26 mouse cellular contexts compared by ENCODE assay signal in the genomic region with DNA sequence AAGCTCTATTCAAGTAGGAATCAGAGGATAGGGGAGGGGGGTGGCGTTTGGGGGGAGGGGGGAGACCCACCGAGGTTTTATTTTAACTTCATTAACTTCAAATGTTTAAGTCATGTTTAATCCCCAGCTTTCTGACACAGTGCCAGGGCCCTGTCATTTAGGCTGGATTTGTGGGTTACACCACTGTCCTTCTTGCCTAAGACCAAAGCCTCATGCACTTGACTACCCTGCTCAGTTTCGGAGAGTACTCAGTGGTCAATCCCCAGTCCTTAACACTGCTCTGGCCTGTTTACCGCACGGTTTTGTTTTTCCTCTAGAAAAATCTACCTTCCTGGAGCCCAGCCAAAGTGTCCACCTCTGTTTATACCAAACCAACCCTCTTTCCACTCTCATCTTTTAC.
DNase-seq lines count a peak whose midpoint lies in the region; ATAC-seq and TF ChIP-seq lines count a peak whose summit lies in the region.
"Had no signal": no experiment of that assay in that cellular context is flagged by ENCODE, and none has a peak within 500 bp of the region (broad histone marks: within the 10 kb centered on the region; RNA-seq: fewer than 3 reads in every experiment).

No protein-coding gene starts in this region.

- TF ChIP-seq POLR2A in kidney, adult 2 months (IDR thresholded peaks at IDR 0.05; ENCODE audit: low read depth, low read length), result no peak

- H3K27ac ChIP-seq in kidney, adult 2 months (ENCODE audit: insufficient read depth, low read depth, low read length), result peak overlapping the region; percentile 16; the same call in 1 of the 2 replicates
- no peak overlapping the region for H3K27ac ChIP-seq in kidney, embryonic 15.5 days
- 0 out of 2 replicates have a peak overlapping the region, but pooled peaks have one; percentile 11 for H3K27ac ChIP-seq in liver, postnatal 0 days (ENCODE audit: low read depth)
- H3K27ac ChIP-seq: forebrain, embryonic 12.5 days; heart, embryonic 10.5 days; hindbrain, embryonic 14.5 days; layer of hippocampus, adult 2 months; macrophage; midbrain, embryonic 13.5 days; neural tube, embryonic 13.5 days had no signal

- H3K4me2 ChIP-seq in kidney, embryonic 15.5 days, result no peak overlapping the region
- H3K4me2 ChIP-seq in liver, postnatal 0 days (ENCODE audit: low read depth, low read length), result peak overlapping the region; percentile 16; the same call in 1 of the 2 replicates
- H3K4me2 ChIP-seq: forebrain, embryonic 12.5 days; hindbrain, embryonic 14.5 days; midbrain, embryonic 13.5 days; neural tube, embryonic 13.5 days had no signal

- H3K9me3 ChIP-seq in kidney, embryonic 15.5 days (replicated peaks), result no peaks in the 10 kb centered on the region
- no peaks in the 10 kb centered on the region for H3K9me3 ChIP-seq in liver, postnatal 0 days (ENCODE audit: low read length)
- H3K9me3 ChIP-seq: forebrain, embryonic 12.5 days; heart, embryonic 10.5 days; liver, embryonic 15.5 days; midbrain, embryonic 13.5 days; neural tube, embryonic 13.5 days had no signal

- no peaks in the 10 kb centered on the region for H3K27me3 ChIP-seq in kidney, adult 2 months (replicated peaks; ENCODE audit: control insufficient read depth, insufficient read depth, low read length)
- no peaks in the 10 kb centered on the region for H3K27me3 ChIP-seq in kidney, embryonic 15.5 days
- H3K27me3 ChIP-seq in liver, postnatal 0 days (ENCODE audit: insufficient read depth, low read length), result no peaks in the 10 kb centered on the region
- H3K27me3 ChIP-seq: forebrain, embryonic 12.5 days; liver, embryonic 15.5 days; midbrain, embryonic 13.5 days; neural tube, embryonic 13.5 days had no signal

- no peak for TF ChIP-seq EP300 in liver, postnatal 0 days (IDR thresholded peaks at IDR 0.05; ENCODE audit: low read depth)

- no peak for ATAC-seq in kidney, embryonic 15.5 days (replicated peaks; ENCODE audit: low FRiP score)
- no peak for ATAC-seq in liver, postnatal 0 days
- ATAC-seq: CD4-positive, CD25-positive, alpha-beta regulatory T cell, adult 4 months; intestine, postnatal 0 days; midbrain, embryonic 13.5 days had no signal

- TF ChIP-seq CTCF in kidney, adult 2 months (conservative IDR thresholded peaks at IDR 0.05; ENCODE audit: insufficient read depth, insufficient read length, low read depth, low read length), result no peak
- TF ChIP-seq CTCF in liver, postnatal 0 days (IDR thresholded peaks at IDR 0.05; ENCODE audit: low read depth), result no peak

- no peaks in the 10 kb centered on the region for H3K4me1 ChIP-seq in kidney, adult 2 months (ENCODE audit: control insufficient read depth, insufficient read depth, low read length)
- peaks cover 13% of the 10 kb centered on the region for H3K4me1 ChIP-seq in kidney, embryonic 15.5 days
- H3K4me1 ChIP-seq in liver, postnatal 0 days (ENCODE audit: insufficient read depth), result peaks cover 25% of the 10 kb centered on the region; the same call in 1 of the 2 replicates

- no peak overlapping the region for H3K9ac ChIP-seq in kidney, embryonic 15.5 days
- no peak overlapping the region for H3K9ac ChIP-seq in liver, postnatal 0 days (replicated peaks)
- H3K9ac ChIP-seq: forebrain, embryonic 12.5 days; hindbrain, embryonic 14.5 days; liver, embryonic 15.5 days; midbrain, embryonic 13.5 days; neural tube, embryonic 13.5 days had no signal

- no peaks in the 10 kb centered on the region for H3K36me3 ChIP-seq in kidney, adult 2 months (ENCODE audit: control insufficient read depth, insufficient read depth, low read length)
- no peaks in the 10 kb centered on the region for H3K36me3 ChIP-seq in kidney, embryonic 15.5 days
- peaks cover 13% of the 10 kb centered on the region for H3K36me3 ChIP-seq in liver, postnatal 0 days (replicated peaks; ENCODE audit: insufficient read depth, low read length)
- H3K36me3 ChIP-seq: midbrain, embryonic 13.5 days; neural tube, embryonic 13.5 days had no signal

- no peak for DNase-seq in kidney, adult 2 months
- DNase-seq in liver, postnatal 0 days, result no peak
- DNase-seq in liver (no peak), 416B (ENCODE audit: low read depth) (peak; percentile 63)
- peak; percentile 23 for DNase-seq in gonadal fat pad, adult 2 months (ENCODE audit: low read depth)
- no peak for DNase-seq in layer of hippocampus, postnatal 10 days (ENCODE audit: low spot score in 2 of 2)
- DNase-seq: cerebellum, adult 2 months; cerebellum, postnatal 14 days; gastrocnemius, postnatal 10 days; heart, adult 11 months; heart, postnatal 4 days; left cerebral cortex, postnatal 4 days; right cerebral cortex, postnatal 4 days; thymus, adult 2 months; thymus, postnatal 36 days had no signal

- no peak overlapping the region for H3K4me3 ChIP-seq in kidney, adult 2 months (ENCODE audit: insufficient read depth, low read depth, low read length)
- no peak overlapping the region for H3K4me3 ChIP-seq in kidney, embryonic 15.5 days (replicated peaks)
- no peak overlapping the region for H3K4me3 ChIP-seq in liver, postnatal 0 days (ENCODE audit: low read depth, low read length)
- H3K4me3 ChIP-seq: forebrain, embryonic 12.5 days; heart, embryonic 10.5 days; layer of hippocampus, adult 2 months; midbrain, embryonic 13.5 days; neural tube, embryonic 13.5 days had no signal

- 37% methylated on average over 5 of the region's 5 CpGs for WGBS in kidney, adult 2 months
- WGBS in kidney, embryonic 15.5 days, result 81% methylated on average over 5 of the region's 5 CpGs
- WGBS in liver, postnatal 0 days (ENCODE audit: insufficient replicate concordance), result 84% methylated on average over 5 of the region's 5 CpGs

Comparison
In these comparisons a context has a peak if more than half of its experiments do, and no peak if none do; other contexts are left out.
1. DNase-seq: peak in 416B (single experiment) and gonadal fat pad, adult 2 months (single experiment); none in kidney, adult 2 months (single experiment), liver, postnatal 0 days (single experiment), liver (single experiment) and layer of hippocampus, postnatal 10 days (0 of 2).